Mouse (Mus musculus) cerebellum, postnatal 14 days (tissue): ENCODE measurements at regions not wholly inside any gene's neighbourhood (a gene's known extent, or its start where the extent isn't known, plus 50 kb on each side); places are given as distances from the start of the nearest gene placed in this dataset.

ENCODE experiments used
- DNase-seq, 2 experiments: peaks; one replicate each; pipeline ENCODE4 v3.0.0; 2021; ENCODE audit warnings: mixed read lengths in 2 of 2

GRCm38 (mm10) chrX:152918212-152918611 lies 88.1 kb upstream of the Usp51 start:
- DNase-seq = peak; percentile 77 to 90

- DNase-seq = peak; percentile 43 to 58
These were observed 79.3 kb upstream of the Usp51 start for GRCm38 (mm10) chrX:152926991-152927390.

- DNase-seq = no peak
These were observed 60.1 kb upstream of the Usp51 start for GRCm38 (mm10) chrX:152946201-152946600.
